Mouse (Mus musculus) lung, postnatal 10 days (tissue): ENCODE measurements at regions not wholly inside any gene's neighbourhood (a gene's known extent, or its start where the extent isn't known, plus 50 kb on each side); places are given as distances from the start of the nearest gene placed in this dataset.

Experiments used
- DNase-seq: peaks from one replicate; pipeline ENCODE4 v3.0.0; 2021

- no peak for DNase-seq
These were observed 1190.4 kb downstream of the Sorcs3 start for GRCm38 (mm10) chr19:49396257-49396656.

GRCm38 (mm10) chr19:49415326-49415725 lies 1209.5 kb downstream of the Sorcs3 start:
- no peak for DNase-seq

- DNase-seq, result no peak
These were observed 1217.5 kb downstream of the Sorcs3 start for GRCm38 (mm10) chr19:49423059-49423900.
